Mouse (Mus musculus): ENCODE measurements around the gene Psmb8.

DNA sequence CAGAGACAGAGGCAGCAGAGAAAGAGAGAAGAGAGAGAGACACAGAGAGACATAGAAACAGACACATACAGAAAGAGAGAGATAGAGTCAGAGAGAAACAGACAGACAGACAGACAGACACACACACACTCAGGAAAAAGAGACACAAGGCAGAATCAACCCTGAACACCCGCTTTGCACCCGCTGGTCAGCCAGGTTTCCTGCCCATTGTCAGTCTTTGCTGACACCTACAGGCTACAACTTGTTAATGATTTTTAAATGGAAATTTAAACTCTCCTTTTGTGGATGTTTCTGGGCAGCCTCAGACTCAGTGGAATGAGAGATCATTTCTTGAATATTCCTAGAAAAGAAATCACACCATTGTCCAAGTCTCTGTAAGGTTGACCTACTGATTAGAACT lies 28.2 kb upstream of the Psmb8 start:
- TF ChIP-seq CTCF (IDR thresholded peaks at IDR 0.05; ENCODE audit: insufficient read depth, low read depth, low read length), result no peak
- TF ChIP-seq POLR2A (IDR thresholded peaks at IDR 0.05; ENCODE audit: insufficient read depth, low read depth, low read length), result no peak

All from olfactory bulb, adult 2 months (tissue).